Mouse (Mus musculus): ENCODE measurements around the gene Fancc. TPM values are rescaled to one million over a fixed set of nuclear protein-coding genes. Genes with fewer than 3 reads are reported as not detected.
A peak's percentile ranks its signal among the peaks of the same experiment; 100 is the strongest.

Gene Fancc
- polyA plus RNA-seq, 1 experiment, result 18.6 TPM

DNA sequence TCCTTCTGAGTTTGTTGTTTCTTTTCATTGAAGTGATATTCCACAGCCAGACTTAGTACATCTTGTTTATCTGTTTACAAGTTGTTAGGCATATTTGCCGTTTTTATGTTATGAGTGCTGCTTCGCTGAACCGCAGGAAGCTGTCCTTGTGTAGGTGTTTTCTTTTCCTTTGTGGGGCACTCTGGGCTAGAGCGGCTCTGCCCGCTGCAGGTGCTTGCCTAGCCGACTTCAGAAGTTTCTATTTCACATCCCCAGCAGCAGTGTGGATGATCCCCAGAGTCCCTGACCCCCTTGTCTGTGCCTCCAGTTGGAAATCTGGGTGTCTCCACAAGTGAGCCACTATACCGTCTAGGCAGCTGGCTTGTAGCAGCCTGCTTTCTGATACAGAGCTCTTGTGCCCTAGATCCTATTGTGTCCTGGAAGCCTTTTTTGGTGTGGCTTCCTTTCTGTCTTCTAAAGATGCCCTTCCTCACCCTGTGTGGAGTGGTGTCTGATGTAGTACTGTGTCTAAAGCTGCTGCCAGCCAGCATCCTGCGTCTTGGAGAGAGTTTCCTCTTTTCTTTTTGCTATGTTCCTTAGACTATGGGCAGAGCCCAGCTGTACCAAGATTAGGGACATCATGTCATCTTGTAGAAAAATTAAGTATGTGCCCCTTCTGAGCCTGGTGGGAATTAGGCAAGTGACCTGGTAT lies 247.2 kb downstream of the Fancc start:
- 19% methylated on average over 8 of the region's 8 CpGs for WGBS
- TF ChIP-seq POLR2A (IDR thresholded peaks at IDR 0.05; ENCODE audit: borderline replicate concordance, extremely low read depth, low read depth, low read length) (no peak), CTCF (IDR thresholded peaks at IDR 0.05; ENCODE audit: insufficient read depth, low read length) (no peak)
- Histone ChIP-seq H3K4me3 (replicated peaks; ENCODE audit: extremely low read depth, low read depth, low read length) (no peak overlapping the region), H3K4me1 (ENCODE audit: control insufficient read depth, insufficient read depth, low read length) (peaks cover 58% of the 10 kb centered on the region)
- DNase-seq, result no peak

- Histone ChIP-seq H3K4me3 (replicated peaks; ENCODE audit: extremely low read depth, low read depth, low read length) (no peak overlapping the region), H3K4me1 (ENCODE audit: control insufficient read depth, insufficient read depth, low read length) (peaks cover 58% of the 10 kb centered on the region)
- TF ChIP-seq POLR2A (IDR thresholded peaks at IDR 0.05; ENCODE audit: borderline replicate concordance, extremely low read depth, low read depth, low read length) (no peak), CTCF (IDR thresholded peaks at IDR 0.05; ENCODE audit: insufficient read depth, low read length) (no peak)
- no peak for DNase-seq
- WGBS, result 38% methylated on average over 7 of the region's 7 CpGs
These were observed 247.9 kb downstream of the Fancc start for GRCm38 (mm10) chr13:63249171-63249570.

- H3K4me3 ChIP-seq (replicated peaks; ENCODE audit: extremely low read depth, low read depth, low read length), result no peak overlapping the region
- WGBS, result 64% methylated on average over 10 of the region's 10 CpGs
- TF ChIP-seq CTCF (IDR thresholded peaks at IDR 0.05; ENCODE audit: insufficient read depth, low read length) (no peak), POLR2A (IDR thresholded peaks at IDR 0.05; ENCODE audit: borderline replicate concordance, extremely low read depth, low read depth, low read length) (no peak)
- peaks cover 50% of the 10 kb centered on the region for H3K4me1 ChIP-seq (ENCODE audit: control insufficient read depth, insufficient read depth, low read length)
- DNase-seq, result no peak
These were observed 248.8 kb downstream of the Fancc start for GRCm38 (mm10) chr13:63248318-63248717.

DNA sequence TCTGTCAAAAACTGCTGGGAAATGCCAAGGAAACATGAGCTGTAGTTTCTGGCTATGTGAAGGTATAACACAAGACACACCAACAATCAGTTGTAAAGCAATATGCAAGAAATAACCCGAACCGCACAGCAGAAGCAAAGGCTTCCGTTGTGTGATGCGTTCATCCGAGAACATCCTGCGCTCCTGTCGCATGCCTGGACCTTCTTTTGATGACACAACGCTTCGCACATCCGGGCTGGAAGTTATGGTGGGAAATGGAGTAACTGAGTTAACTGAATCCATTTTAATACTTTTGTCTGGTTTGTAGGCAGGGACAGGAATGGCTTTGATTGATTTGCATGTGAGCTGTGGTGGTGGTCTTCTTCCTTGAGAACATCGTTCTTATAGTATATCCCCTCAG lies 249.4 kb downstream of the Fancc start:
- Histone ChIP-seq H3K4me1 (ENCODE audit: control insufficient read depth, insufficient read depth, low read length) (peaks cover 46% of the 10 kb centered on the region), H3K4me3 (replicated peaks; ENCODE audit: extremely low read depth, low read depth, low read length) (no peak overlapping the region)
- DNase-seq, result no peak
- WGBS, result 79% methylated on average over 11 of the region's 11 CpGs
- TF ChIP-seq POLR2A (IDR thresholded peaks at IDR 0.05; ENCODE audit: borderline replicate concordance, extremely low read depth, low read depth, low read length) (no peak), CTCF (IDR thresholded peaks at IDR 0.05; ENCODE audit: insufficient read depth, low read length) (no peak)

DNA sequence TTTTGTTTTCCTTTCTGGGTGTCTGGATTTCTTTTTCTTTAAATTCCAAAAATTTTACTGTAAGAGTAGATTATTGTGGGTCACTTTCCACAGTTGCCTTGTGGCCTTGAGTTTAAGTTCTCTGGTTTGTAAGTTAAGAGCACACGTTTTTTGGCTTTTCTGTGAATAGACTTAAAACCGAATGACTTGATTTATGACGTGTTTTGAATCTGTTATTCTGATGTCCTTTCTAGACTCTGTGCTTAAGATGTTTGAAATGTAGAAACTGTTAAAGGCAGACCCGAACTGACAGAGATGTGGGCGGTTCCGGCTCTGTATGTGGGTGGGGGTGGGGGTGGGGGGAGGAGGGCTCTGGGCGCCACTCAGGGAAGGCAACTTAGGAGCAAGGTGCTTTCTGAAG lies 250.0 kb downstream of the Fancc start:
- WGBS, result 37% methylated on average over 7 of the region's 7 CpGs
- TF ChIP-seq CTCF (IDR thresholded peaks at IDR 0.05; ENCODE audit: insufficient read depth, low read length), result no peak
- no peak for TF ChIP-seq POLR2A (IDR thresholded peaks at IDR 0.05; ENCODE audit: borderline replicate concordance, extremely low read depth, low read depth, low read length)
- no peak for DNase-seq
- Histone ChIP-seq H3K4me1 (ENCODE audit: control insufficient read depth, insufficient read depth, low read length) (peaks cover 43% of the 10 kb centered on the region), H3K4me3 (replicated peaks; ENCODE audit: extremely low read depth, low read depth, low read length) (no peak overlapping the region)

DNA sequence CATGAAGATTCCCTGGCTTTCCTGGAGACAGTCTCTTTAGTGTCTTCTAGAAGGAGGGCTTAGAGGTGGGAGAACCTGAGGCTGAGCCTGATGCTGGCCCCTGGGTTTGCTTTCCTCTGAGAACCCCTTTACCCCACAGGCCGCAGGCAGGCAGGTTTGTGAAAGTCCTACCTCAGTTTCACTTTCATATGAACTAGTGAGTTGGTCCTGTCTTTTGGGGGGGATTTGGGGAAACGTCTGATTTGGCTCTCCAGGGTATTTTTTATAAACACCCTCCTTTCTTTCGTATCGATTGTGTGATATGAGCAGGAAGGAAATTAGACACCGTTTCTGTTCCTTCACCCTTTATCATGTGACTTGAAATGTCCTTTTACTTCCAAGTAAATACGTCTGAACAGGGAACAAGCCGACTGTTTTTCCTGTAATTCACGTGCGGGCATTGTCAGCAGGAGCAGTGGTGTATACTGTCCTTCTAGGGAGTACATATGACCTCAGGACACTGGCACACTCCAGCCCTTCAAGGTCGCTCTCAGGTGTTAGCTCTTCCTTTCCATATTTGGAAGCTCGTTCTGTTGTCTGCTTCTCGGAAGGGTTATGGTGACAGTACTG lies 250.6 kb downstream of the Fancc start:
- TF ChIP-seq POLR2A (IDR thresholded peaks at IDR 0.05; ENCODE audit: borderline replicate concordance, extremely low read depth, low read depth, low read length), result no peak
- TF ChIP-seq CTCF (IDR thresholded peaks at IDR 0.05; ENCODE audit: insufficient read depth, low read length), result no peak
- Histone ChIP-seq H3K4me3 (replicated peaks; ENCODE audit: extremely low read depth, low read depth, low read length) (peak overlapping the region; percentile 43), H3K4me1 (ENCODE audit: control insufficient read depth, insufficient read depth, low read length) (peaks cover 44% of the 10 kb centered on the region)
- DNase-seq, result no peak
- whole genome bisulfite sequencing, result 9% methylated on average over 12 of the region's 12 CpGs

DNA sequence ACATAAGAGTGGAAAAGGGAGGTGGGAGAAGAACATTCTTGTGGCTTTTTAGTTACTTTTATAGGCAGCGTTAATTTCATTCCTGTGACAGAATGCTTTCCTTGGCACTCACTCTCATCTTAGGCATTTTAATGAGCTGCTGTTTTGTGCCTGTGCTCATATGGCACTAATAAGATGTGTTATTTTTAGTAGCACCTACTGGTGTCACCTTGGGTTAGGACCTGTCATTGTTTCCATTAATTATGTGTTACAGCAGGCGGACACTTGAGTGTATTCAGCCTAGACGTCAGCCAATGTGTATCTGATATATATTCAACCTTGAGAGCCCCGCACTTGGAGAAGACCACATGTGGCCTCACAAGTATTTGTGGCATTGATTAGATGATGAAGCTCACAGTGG lies 251.3 kb downstream of the Fancc start:
- DNase-seq, result no peak
- no peak overlapping the region for H3K4me3 ChIP-seq (replicated peaks; ENCODE audit: extremely low read depth, low read depth, low read length)
- no peak for TF ChIP-seq POLR2A (IDR thresholded peaks at IDR 0.05; ENCODE audit: borderline replicate concordance, extremely low read depth, low read depth, low read length)
- no peak for TF ChIP-seq CTCF (IDR thresholded peaks at IDR 0.05; ENCODE audit: insufficient read depth, low read length)
- peaks cover 43% of the 10 kb centered on the region for H3K4me1 ChIP-seq (ENCODE audit: control insufficient read depth, insufficient read depth, low read length)
- WGBS, result 44% methylated on average over 4 of the region's 4 CpGs

- H3K4me3 ChIP-seq (replicated peaks; ENCODE audit: extremely low read depth, low read depth, low read length), result no peak overlapping the region
- peaks cover 37% of the 10 kb centered on the region for H3K4me1 ChIP-seq (ENCODE audit: control insufficient read depth, insufficient read depth, low read length)
- no peak for TF ChIP-seq POLR2A (IDR thresholded peaks at IDR 0.05; ENCODE audit: borderline replicate concordance, extremely low read depth, low read depth, low read length)
- TF ChIP-seq CTCF (IDR thresholded peaks at IDR 0.05; ENCODE audit: insufficient read depth, low read length), result no peak
- no peak for DNase-seq
- 31% methylated on average over 9 of the region's 9 CpGs for WGBS
These were observed 251.9 kb downstream of the Fancc start for GRCm38 (mm10) chr13:63245218-63245617.

DNA sequence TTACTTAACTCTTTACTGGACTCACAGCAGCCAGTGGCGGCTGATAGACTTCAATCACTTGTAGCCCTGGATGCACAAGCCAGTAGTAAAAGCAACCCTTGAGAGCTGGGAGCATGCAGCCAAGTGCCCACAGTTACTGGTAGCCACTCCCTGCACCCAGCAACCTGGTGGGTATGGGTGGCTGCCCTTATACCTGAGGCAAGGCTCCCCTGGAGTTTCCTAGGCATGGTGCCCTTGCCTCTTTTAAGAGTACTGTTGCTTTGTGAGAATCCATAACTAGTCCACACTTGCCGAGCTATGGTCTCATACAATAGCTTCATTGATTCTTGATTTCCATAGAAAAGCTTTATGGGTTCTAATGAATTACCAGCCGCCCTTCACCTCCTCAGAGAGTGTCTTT lies 252.7 kb downstream of the Fancc start:
- TF ChIP-seq CTCF (IDR thresholded peaks at IDR 0.05; ENCODE audit: insufficient read depth, low read length), result no peak
- no peak for TF ChIP-seq POLR2A (IDR thresholded peaks at IDR 0.05; ENCODE audit: borderline replicate concordance, extremely low read depth, low read depth, low read length)
- H3K4me3 ChIP-seq (replicated peaks; ENCODE audit: extremely low read depth, low read depth, low read length), result no peak overlapping the region
- H3K4me1 ChIP-seq (ENCODE audit: control insufficient read depth, insufficient read depth, low read length), result peaks cover 31% of the 10 kb centered on the region
- no peak for DNase-seq
- WGBS, result 62% methylated on average over 3 of the region's 3 CpGs

GRCm38 (mm10) chr13:63243586-63243985 lies 253.5 kb downstream of the Fancc start:
- Histone ChIP-seq H3K4me3 (replicated peaks; ENCODE audit: extremely low read depth, low read depth, low read length) (peak overlapping the region; percentile 28), H3K4me1 (ENCODE audit: control insufficient read depth, insufficient read depth, low read length) (peaks cover 26% of the 10 kb centered on the region)
- WGBS, result 38% methylated on average over 5 of the region's 5 CpGs
- DNase-seq, result no peak
- no peak for TF ChIP-seq CTCF (IDR thresholded peaks at IDR 0.05; ENCODE audit: insufficient read depth, low read length)
- TF ChIP-seq POLR2A (IDR thresholded peaks at IDR 0.05; ENCODE audit: borderline replicate concordance, extremely low read depth, low read depth, low read length), result no peak
